Mouse (Mus musculus) neutrophil, adult 5-6 weeks (primary cell): ENCODE results near the gene Epb41l2. TPM values are rescaled to one million over a fixed set of nuclear protein-coding genes. Genes with fewer than 3 reads are reported as not detected.

Source experiments
- ATAC-seq: fragments of 151-379, 151-347 bp; 2 replicates; pipeline ENCODE4 v1.8.0; 2017; ENCODE audit warnings: mild to moderate bottlenecking, moderate TSS enrichment; ENCODE audit not compliant: insufficient number of reproducible peaks, poor library complexity, low FRiP score, severe bottlenecking; ENCODE audit errors: extremely low read depth
- total RNA-seq: library from RNA; stranded (forward); fragments of 200-1000 nt; gene quantifications from 2 replicates; pipeline ENCODE4 v1.2.3, GENCODE M21; 2017

Epb41l2 gene
- 112 and 120 TPM in 2 replicates for total RNA-seq

- peak; percentile 77 for ATAC-seq
Measured at GRCm38 (mm10) chr10:25359208-25359958, at the start of gene Epb41l2. Gene Epb41l2 (plus strand): TSS chr10:25359798.

GRCm38 (mm10) chr10:25309996-25310395 lies 49.6 kb upstream of the Epb41l2 start:
- no peak for ATAC-seq

GRCm38 (mm10) chr10:25310736-25311135 lies 48.9 kb upstream of the Epb41l2 start:
- no peak for ATAC-seq

- ATAC-seq = peak; percentile 64; the same call in 1 of the 2 replicates
Measured at GRCm38 (mm10) chr10:25311554-25312212, 47.9 kb upstream of the Epb41l2 start.

- no peak for ATAC-seq
Measured at GRCm38 (mm10) chr10:25313856-25314584, 45.6 kb upstream of the Epb41l2 start.

- no peak for ATAC-seq
Measured at GRCm38 (mm10) chr10:25317665-25318064, 41.9 kb upstream of the Epb41l2 start.

GRCm38 (mm10) chr10:25318405-25318804 lies 41.2 kb upstream of the Epb41l2 start:
- peak; percentile 90 for ATAC-seq

GRCm38 (mm10) chr10:25319531-25319930 lies 40.1 kb upstream of the Epb41l2 start:
- no peak for ATAC-seq

GRCm38 (mm10) chr10:25321198-25321597 lies 38.4 kb upstream of the Epb41l2 start:
- ATAC-seq = peak; percentile 42; the same call in 1 of the 2 replicates

- no peak for ATAC-seq
Measured at GRCm38 (mm10) chr10:25325690-25326089, 33.9 kb upstream of the Epb41l2 start.

GRCm38 (mm10) chr10:25327511-25327910 lies 32.1 kb upstream of the Epb41l2 start:
- ATAC-seq = no peak

GRCm38 (mm10) chr10:25330094-25330493 lies 29.5 kb upstream of the Epb41l2 start:
- no peak for ATAC-seq

GRCm38 (mm10) chr10:25331321-25332049 lies 28.1 kb upstream of the Epb41l2 start:
- peak; percentile 84 for ATAC-seq

- no peak for ATAC-seq
Measured at GRCm38 (mm10) chr10:25333390-25334079, 26.1 kb upstream of the Epb41l2 start.

- no peak for ATAC-seq
Measured at GRCm38 (mm10) chr10:25340675-25341074, 18.9 kb upstream of the Epb41l2 start.

- 0 out of 2 replicates have a peak, but pooled peaks have one; percentile 26 for ATAC-seq
Measured at GRCm38 (mm10) chr10:25342801-25343200, 16.8 kb upstream of the Epb41l2 start.

- no peak for ATAC-seq
Measured at GRCm38 (mm10) chr10:25353941-25354340, 5.7 kb upstream of the Epb41l2 start.

- ATAC-seq = no peak
Measured at GRCm38 (mm10) chr10:25354390-25354789, 5.2 kb upstream of the Epb41l2 start.
